Comparison of ENCODE assay signal across 9 mouse cellular contexts in the genomic region with DNA sequence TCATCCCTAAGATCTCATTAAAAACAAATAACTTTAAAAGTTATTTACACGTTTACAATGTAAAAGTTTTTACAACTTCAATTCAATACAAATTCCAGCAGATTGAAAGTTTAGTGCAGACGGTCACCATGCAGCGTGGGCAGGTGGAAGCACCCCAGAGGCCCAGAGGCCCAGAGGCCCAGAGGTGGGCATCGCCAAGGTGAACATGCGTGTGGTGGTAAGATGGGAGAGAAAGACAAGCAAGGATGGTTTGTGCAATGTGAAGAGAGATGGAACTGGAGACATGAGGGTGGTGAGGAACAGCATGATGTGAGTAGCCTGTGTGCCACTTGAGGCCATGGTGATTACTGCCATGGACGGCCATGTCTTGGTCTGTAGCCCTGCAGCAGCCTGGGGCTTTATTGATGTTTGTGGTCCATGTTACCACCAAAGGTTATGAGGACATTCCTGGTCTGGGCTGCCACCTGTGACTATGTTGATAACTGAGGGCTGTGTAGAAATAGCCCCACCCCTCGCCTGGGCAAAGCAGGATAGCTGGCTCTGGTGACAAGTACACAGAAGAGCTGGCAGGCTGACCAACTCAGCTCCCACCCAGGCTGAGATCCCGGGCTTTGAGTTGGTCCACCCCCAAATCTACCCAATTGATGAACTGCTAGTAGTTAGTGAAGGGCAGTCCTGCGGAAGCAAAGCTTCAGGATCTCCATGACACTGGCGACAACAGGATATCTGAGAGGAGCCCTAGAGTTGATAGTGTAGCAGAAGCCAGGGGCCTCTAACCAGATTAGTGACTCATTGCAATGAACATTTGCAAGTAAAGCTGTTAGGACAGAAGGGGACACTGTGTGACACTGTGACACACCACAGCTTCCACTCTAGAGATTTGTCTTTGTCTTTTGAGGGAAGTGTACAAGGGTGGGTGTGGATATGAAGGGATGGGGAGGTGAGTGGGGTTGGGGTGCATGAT. TPM values are rescaled to one million over a fixed set of nuclear protein-coding genes. Genes with fewer than 3 reads are reported as not detected.
DNase-seq lines count a peak whose midpoint lies in the region; ATAC-seq and TF ChIP-seq lines count a peak whose summit lies in the region.
"Had no signal": no experiment of that assay in that cellular context is flagged by ENCODE, and none has a peak within 500 bp of the region (broad histone marks: within the 10 kb centered on the region; RNA-seq: fewer than 3 reads in every experiment).

No protein-coding gene starts in this region.

- no peaks in the 10 kb centered on the region for H3K27me3 ChIP-seq in neural tube, embryonic 11.5 days (ENCODE audit: control insufficient read depth, insufficient read depth, low read length)
- no peaks in the 10 kb centered on the region for H3K27me3 ChIP-seq in liver, embryonic 14.5 days (ENCODE audit: control insufficient read depth, insufficient read depth, low read length)
- H3K27me3 ChIP-seq in stomach, postnatal 0 days (ENCODE audit: control insufficient read depth, insufficient read depth, low read length), result no peaks in the 10 kb centered on the region

- intact Hi-C loops in heart, postnatal 36 days (cut with DNase I), result no loop called here

- no peaks in the 10 kb centered on the region for H3K4me1 ChIP-seq in neural tube, embryonic 11.5 days (ENCODE audit: control insufficient read depth, insufficient read depth, low read length)
- peaks cover 32 to 47% of the 10 kb centered on the region in 2 experiments for H3K4me1 ChIP-seq in liver, embryonic 14.5 days (replicated peaks; ENCODE audit: control insufficient read depth in 2 of 2, insufficient read depth in 2 of 2, low read length in 1 of 2)
- H3K4me1 ChIP-seq in stomach, postnatal 0 days (replicated peaks; ENCODE audit: control insufficient read depth, insufficient read depth), result no peaks in the 10 kb centered on the region

- ATAC-seq in neural tube, embryonic 11.5 days (ENCODE audit: insufficient read depth, low FRiP score, low TSS enrichment), result peak; percentile 35; the same call in 1 of the 2 replicates
- peak; percentile 99 for ATAC-seq in liver, embryonic 14.5 days (ENCODE audit: insufficient read depth)
- peak; percentile 63 for ATAC-seq in stomach, postnatal 0 days (ENCODE audit: low FRiP score, low TSS enrichment)

- H3K4me3 ChIP-seq in neural tube, embryonic 11.5 days (ENCODE audit: low read depth, low read length), result no peak overlapping the region
- H3K4me3 ChIP-seq in liver, embryonic 14.5 days (ENCODE audit: insufficient read depth in 1 of 2, low read depth in 2 of 2, low read length in 2 of 2), result peak overlapping the region in 1 of 2 experiments; percentile 5; a peak in 1 of 4 replicates
- no peak overlapping the region for H3K4me3 ChIP-seq in stomach, postnatal 0 days (ENCODE audit: low read depth, low read length)

- TF ChIP-seq CTCF in liver, embryonic 14.5 days (IDR thresholded peaks at IDR 0.05; ENCODE audit: low read depth), result peak; percentile 29; the same call in 1 of the 2 replicates
- no peak for TF ChIP-seq CTCF in stomach, postnatal 0 days (IDR thresholded peaks at IDR 0.05; ENCODE audit: low read depth)

- H3K9ac ChIP-seq in neural tube, embryonic 11.5 days (ENCODE audit: low read length), result no peak overlapping the region
- peak overlapping the region; percentile 52 for H3K9ac ChIP-seq in liver, embryonic 14.5 days (replicated peaks)
- H3K9ac ChIP-seq in stomach, postnatal 0 days (ENCODE audit: low read length), result no peak overlapping the region

- H3K36me3 ChIP-seq in neural tube, embryonic 11.5 days (ENCODE audit: control insufficient read depth, insufficient read depth, low read length), result no peaks in the 10 kb centered on the region
- H3K36me3 ChIP-seq in liver, embryonic 14.5 days (replicated peaks; ENCODE audit: control insufficient read depth, insufficient read depth, low read depth), result no peaks in the 10 kb centered on the region
- H3K36me3 ChIP-seq in stomach, postnatal 0 days (ENCODE audit: control insufficient read depth, insufficient read depth, low read length), result no peaks in the 10 kb centered on the region

- H3K9me3 ChIP-seq in neural tube, embryonic 11.5 days (ENCODE audit: control insufficient read depth, low read length), result no peaks in the 10 kb centered on the region
- H3K9me3 ChIP-seq in liver, embryonic 14.5 days (ENCODE audit: control insufficient read depth, low read length), result no peaks in the 10 kb centered on the region
- H3K9me3 ChIP-seq in stomach, postnatal 0 days (ENCODE audit: control insufficient read depth, low read length), result no peaks in the 10 kb centered on the region

- H3K27ac ChIP-seq in neural tube, embryonic 11.5 days (ENCODE audit: low read depth, low read length), result no peak overlapping the region
- peak overlapping the region; percentile 80 for H3K27ac ChIP-seq in liver, embryonic 14.5 days
- H3K27ac ChIP-seq in stomach, postnatal 0 days (replicated peaks), result no peak overlapping the region

- no peak overlapping the region for H3K4me2 ChIP-seq in neural tube, embryonic 11.5 days (ENCODE audit: low read depth)
- H3K4me2 ChIP-seq in liver, embryonic 14.5 days (ENCODE audit: low read depth), result peak overlapping the region; percentile 61
- H3K4me2 ChIP-seq in stomach, postnatal 0 days (replicated peaks; ENCODE audit: low read depth), result no peak overlapping the region

- TF ChIP-seq EP300 in liver, embryonic 14.5 days (IDR thresholded peaks at IDR 0.05; ENCODE audit: low read depth), result peak; percentile 89
- no peak for TF ChIP-seq EP300 in stomach, postnatal 0 days (optimal IDR thresholded peaks at IDR 0.05)

- peak; percentile 13 to 15 for DNase-seq in heart, adult 18-20 months
- DNase-seq in heart, postnatal 36 days, result no peak
- peak; percentile 13 for DNase-seq in neural tube, embryonic 11.5 days (ENCODE audit: low spot score)
- no peak for DNase-seq in neural tube, embryonic 10.5 days (ENCODE audit: extremely low spot score, low spot score)
- DNase-seq in liver, embryonic 14.5 days (ENCODE audit: low read depth in 3 of 3, low spot score in 3 of 3), result peak; percentile 87 to 90 (median 89)
- peak; percentile 32 for DNase-seq in stomach, postnatal 0 days (ENCODE audit: low spot score)
- DNase-seq in urinary bladder, postnatal 36 days (ENCODE audit: low spot score in 2 of 2), result no peak
- no peak for DNase-seq in layer of hippocampus, postnatal 36 days
- DNase-seq: kidney, postnatal 14 days had no signal

- WGBS in neural tube, embryonic 11.5 days, result 82% methylated on average over 10 of the region's 10 CpGs
- WGBS in liver, embryonic 14.5 days (ENCODE audit: insufficient replicate concordance), result 37% methylated on average over 10 of the region's 10 CpGs
- 82% methylated on average over 10 of the region's 10 CpGs for WGBS in stomach, postnatal 0 days

RNA-seq across cellular contexts. Expression of gene Tfdp2, which starts 45.3 kb away (rescaled TPM):
- total RNA-seq in heart, adult 18-20 months (2021), result 10 to 100 TPM; 75.3 to 89.2 TPM
- 100 to 1,000 TPM; 107 to 125 TPM for total RNA-seq in heart, postnatal 36 days (2021)
- 64.9 and 69.9 TPM in 2 replicates for polyA plus RNA-seq in neural tube, embryonic 11.5 days (2014; fragmentation: Nextera tagmentation; extraction: Ambion mirVana)
- polyA plus RNA-seq in liver, embryonic 14.5 days (2012; rRNA removed), result 38.8 and 43.3 TPM in 2 replicates
- polyA plus RNA-seq in liver, embryonic 14.5 days (2014; fragmentation: Nextera tagmentation; extraction: Ambion mirVana), result 101 and 106 TPM in 2 replicates
- 28.8 and 34.3 TPM in 2 replicates for polyA plus RNA-seq in stomach, postnatal 0 days (2015; fragmentation: Nextera tagmentation; extraction: Ambion mirVana)
- total RNA-seq in layer of hippocampus, postnatal 36 days (2021), result 10 to 100 TPM; 40.1 to 49.1 TPM

Comparison
In these comparisons a context has a peak if more than half of its experiments do, and no peak if none do; other contexts are left out.
1. DNase-seq: peak in heart, adult 18-20 months (2 of 2), neural tube, embryonic 11.5 days (single experiment), liver, embryonic 14.5 days (3 of 3) and stomach, postnatal 0 days (single experiment); none in heart, postnatal 36 days (0 of 2), neural tube, embryonic 10.5 days (single experiment), urinary bladder, postnatal 36 days (0 of 2) and layer of hippocampus, postnatal 36 days (0 of 2).
2. ATAC-seq: peak in every context shown above with its lines; median percentile 99 in liver, embryonic 14.5 days; 63 in stomach, postnatal 0 days; 35 in neural tube, embryonic 11.5 days.